8 mouse cellular contexts compared by ENCODE assay signal in genomic region chr4:128795596-128795995, GRCm38 (mm10). TPM values are rescaled to one million over a fixed set of nuclear protein-coding genes. Genes with fewer than 3 reads are reported as not detected.
A peak's percentile ranks its signal among the peaks of the same experiment; 100 is the strongest.
DNase-seq lines count a peak whose midpoint lies in the region; ATAC-seq lines count a peak whose summit lies in the region.

No protein-coding gene starts in this region.

- H3K36me3 ChIP-seq in embryonic facial prominence, embryonic 10.5 days (replicated peaks) = peaks cover 69% of the 10 kb centered on the region
- no peaks in the 10 kb centered on the region for H3K36me3 ChIP-seq in hindbrain, embryonic 16.5 days (ENCODE audit: control insufficient read depth, insufficient read depth, low read length)
- H3K36me3 ChIP-seq in neural tube, embryonic 12.5 days = peaks cover 14% of the 10 kb centered on the region; the same call in 1 of the 2 replicates

- WGBS in embryonic facial prominence, embryonic 10.5 days = 5% methylated on average over 9 of the region's 9 CpGs
- WGBS in hindbrain, embryonic 16.5 days = 3% methylated on average over 8 of the region's 9 CpGs
- WGBS in neural tube, embryonic 12.5 days = 3% methylated on average over 9 of the region's 9 CpGs

- H3K4me2 ChIP-seq in hindbrain, embryonic 16.5 days (ENCODE audit: low read length) = no peak overlapping the region
- peak overlapping the region; percentile 1; the same call in 1 of the 2 replicates for H3K4me2 ChIP-seq in neural tube, embryonic 12.5 days (replicated peaks)

- H3K9me3 ChIP-seq in embryonic facial prominence, embryonic 10.5 days = no peaks in the 10 kb centered on the region
- H3K9me3 ChIP-seq in hindbrain, embryonic 16.5 days (ENCODE audit: control insufficient read depth, low read length) = no peaks in the 10 kb centered on the region
- no peaks in the 10 kb centered on the region for H3K9me3 ChIP-seq in neural tube, embryonic 12.5 days

- peak; percentile 46 to 47 for DNase-seq in kidney, postnatal 25 days
- DNase-seq in kidney, adult 11 months = no peak
- peak; percentile 80 for DNase-seq in embryonic facial prominence, embryonic 10.5 days (ENCODE audit: low spot score)
- DNase-seq in left cerebral cortex, postnatal 36 days (ENCODE audit: low spot score in 2 of 2) = no peak
- no peak for DNase-seq in right cerebral cortex, postnatal 10 days (ENCODE audit: low spot score in 2 of 2)
- DNase-seq in layer of hippocampus, postnatal 14 days (ENCODE audit: low spot score in 2 of 2) = no peak

- no peaks in the 10 kb centered on the region for H3K27me3 ChIP-seq in embryonic facial prominence, embryonic 10.5 days (replicated peaks; ENCODE audit: low read depth, poor library complexity, severe bottlenecking)
- H3K27me3 ChIP-seq in hindbrain, embryonic 16.5 days (replicated peaks; ENCODE audit: control insufficient read depth, insufficient read depth, low read length) = no peaks in the 10 kb centered on the region
- H3K27me3 ChIP-seq in neural tube, embryonic 12.5 days (replicated peaks) = no peaks in the 10 kb centered on the region

- intact Hi-C loops in left cerebral cortex, postnatal 36 days (cut with DNase I) = no loop called here

- H3K4me3 ChIP-seq in embryonic facial prominence, embryonic 10.5 days = peak overlapping the region; percentile 37
- no peak overlapping the region for H3K4me3 ChIP-seq in hindbrain, embryonic 16.5 days (ENCODE audit: low read length)
- no peak overlapping the region for H3K4me3 ChIP-seq in neural tube, embryonic 12.5 days

- 0 out of 2 replicates have a peak, but pooled peaks have one; percentile 7 for ATAC-seq in hindbrain, embryonic 16.5 days
- ATAC-seq in neural tube, embryonic 12.5 days (ENCODE audit: low FRiP score, low read depth) = peak; percentile 23

- H3K27ac ChIP-seq in embryonic facial prominence, embryonic 10.5 days (replicated peaks) = peak overlapping the region; percentile 78
- H3K27ac ChIP-seq in hindbrain, embryonic 16.5 days (ENCODE audit: low read depth, low read length) = no peak overlapping the region
- H3K27ac ChIP-seq in neural tube, embryonic 12.5 days = no peak overlapping the region

- H3K9ac ChIP-seq in hindbrain, embryonic 16.5 days (ENCODE audit: low read depth, low read length) = no peak overlapping the region
- no peak overlapping the region for H3K9ac ChIP-seq in neural tube, embryonic 12.5 days

- peaks cover 92% of the 10 kb centered on the region for H3K4me1 ChIP-seq in embryonic facial prominence, embryonic 10.5 days
- H3K4me1 ChIP-seq in hindbrain, embryonic 16.5 days (ENCODE audit: control insufficient read depth, insufficient read depth, low read depth, low read length) = peaks cover 17% of the 10 kb centered on the region
- H3K4me1 ChIP-seq in neural tube, embryonic 12.5 days = peaks cover 50% of the 10 kb centered on the region

RNA-seq across cellular contexts. Expression of gene Zfp362, which starts 10.2 kb away (rescaled TPM):
- 38.7 and 39.0 TPM in 2 replicates for polyA plus RNA-seq in embryonic facial prominence, embryonic 10.5 days (2016; fragmentation: Nextera tagmentation; extraction: Ambion mirVana)
- polyA plus RNA-seq in hindbrain, embryonic 16.5 days (2015; fragmentation: Nextera tagmentation; extraction: Ambion mirVana) = 29.8 and 33.2 TPM in 2 replicates
- 45.5 and 51.3 TPM in 2 replicates for polyA plus RNA-seq in neural tube, embryonic 12.5 days (2016; fragmentation: Nextera tagmentation; extraction: Ambion mirVana)
- total RNA-seq in left cerebral cortex, postnatal 36 days (2021) = 10 to 100 TPM; 30.0 to 31.6 TPM
- 10 to 100 TPM; 34.7 to 35.5 TPM for total RNA-seq in layer of hippocampus, postnatal 14 days (2021)

RNA-seq across cellular contexts. Expression of gene A3galt2, which starts 40.4 kb away (rescaled TPM):
- polyA plus RNA-seq in embryonic facial prominence, embryonic 10.5 days (2016; fragmentation: Nextera tagmentation; extraction: Ambion mirVana) = 0.09 and 0.12 TPM in 2 replicates
- polyA plus RNA-seq in hindbrain, embryonic 16.5 days (2015; fragmentation: Nextera tagmentation; extraction: Ambion mirVana) = 0.23 and 0.36 TPM in 2 replicates
- 0.46 and 0.54 TPM in 2 replicates for polyA plus RNA-seq in neural tube, embryonic 12.5 days (2016; fragmentation: Nextera tagmentation; extraction: Ambion mirVana)
- total RNA-seq in left cerebral cortex, postnatal 36 days (2021) = under 1 TPM; 0.10 to 0.41 TPM
- under 1 TPM; 0.35 to 0.62 TPM for total RNA-seq in layer of hippocampus, postnatal 14 days (2021)

Comparison
In these comparisons a context has a peak if more than half of its experiments do, and no peak if none do; other contexts are left out.
1. DNase-seq: peak in kidney, postnatal 25 days (2 of 2) and embryonic facial prominence, embryonic 10.5 days (single experiment); none in kidney, adult 11 months (single experiment), left cerebral cortex, postnatal 36 days (0 of 2), right cerebral cortex, postnatal 10 days (0 of 2) and layer of hippocampus, postnatal 14 days (0 of 2).